Mouse (Mus musculus) C2C12 (cell line): ENCODE data around the gene C87499.

Source experiments
- CEBPB ChIP-seq: IDR thresholded peaks from one replicate; pipeline ENCODE4 v1.6.1; 2011; ENCODE audit warnings: low read depth, mild to moderate bottlenecking, control low read depth, moderate library complexity
- CTCF ChIP-seq: IDR thresholded peaks from one replicate; pipeline ENCODE4 v1.5.1; 2011; ENCODE audit not compliant: control insufficient read depth, insufficient read depth, insufficient read length
- MAX ChIP-seq: IDR thresholded peaks from one replicate; pipeline ENCODE4 v1.6.1; 2011; ENCODE audit warnings: mild to moderate bottlenecking, control low read depth
- USF1 ChIP-seq: IDR thresholded peaks from one replicate; pipeline ENCODE4 v1.6.1; 2011; ENCODE audit warnings: low read depth, mild to moderate bottlenecking, control low read depth, moderate library complexity

GRCm38 (mm10) chr4:88676824-88677223 is 42.6 kb upstream of the C87499 start, which contains the start of gene Ifna16:
- TF ChIP-seq MAX (no peak), CTCF (no peak), USF1 (no peak), CEBPB (no peak)
